Comparison of ENCODE assay signal across 9 mouse cellular contexts in genomic region chr8:117053135-117054079, GRCm38 (mm10). TPM values are rescaled to one million over a fixed set of nuclear protein-coding genes. Genes with fewer than 3 reads are reported as not detected.
A peak's percentile ranks its signal among the peaks of the same experiment; 100 is the strongest.
DNase-seq lines count a peak whose midpoint lies in the region; ATAC-seq and TF ChIP-seq lines count a peak whose summit lies in the region.
"Had no signal": no experiment of that assay in that cellular context is flagged by ENCODE, and none has a peak within 500 bp of the region (broad histone marks: within the 10 kb centered on the region; RNA-seq: fewer than 3 reads in every experiment).

No protein-coding gene starts in this region.

- no peaks in the 10 kb centered on the region for H3K9me3 ChIP-seq in intestine, embryonic 14.5 days (ENCODE audit: control insufficient read depth, low read length)
- H3K9me3 ChIP-seq: heart, embryonic 15.5 days had no signal

- H3K9ac ChIP-seq in intestine, embryonic 14.5 days (ENCODE audit: low read length) = no peak overlapping the region
- H3K9ac ChIP-seq: heart, embryonic 15.5 days had no signal

- DNase-seq in frontal cortex, postnatal 10 days (ENCODE audit: low spot score in 2 of 2) = no peak
- no peak for DNase-seq in testis, postnatal 14 days (ENCODE audit: low spot score)
- peak; percentile 57 for DNase-seq in intestine, embryonic 14.5 days (ENCODE audit: low spot score)
- DNase-seq in splenic B cell, adult 2 months (ENCODE audit: low read depth, low spot score) = peak; percentile 63
- DNase-seq in left cerebral cortex, adult 8-10 months (ENCODE audit: low spot score in 2 of 2) = no peak
- DNase-seq in urinary bladder, adult 18-20 months (ENCODE audit: low spot score in 2 of 2) = no peak

- no peak overlapping the region for H3K4me2 ChIP-seq in intestine, embryonic 14.5 days (ENCODE audit: low read length)
- H3K4me2 ChIP-seq: heart, embryonic 15.5 days had no signal

- no peak overlapping the region for H3K27ac ChIP-seq in testis, adult 2 months (ENCODE audit: control insufficient read depth, insufficient read depth, low read depth, low read length)
- H3K27ac ChIP-seq in intestine, embryonic 14.5 days (ENCODE audit: low read depth) = no peak overlapping the region
- H3K27ac ChIP-seq: heart, embryonic 15.5 days had no signal

- TF ChIP-seq POLR2A in testis, adult 2 months (IDR thresholded peaks at IDR 0.05; ENCODE audit: control insufficient read depth, low read depth, low read length) = no peak

- 0 out of 2 replicates have a peak, but pooled peaks have one; percentile 55 for ATAC-seq in frontal cortex, adult (ENCODE audit: low TSS enrichment)
- ATAC-seq in intestine, embryonic 14.5 days (replicated peaks; ENCODE audit: low FRiP score, low TSS enrichment, low read depth) = no peak; the same call in 1 of the 2 replicates

- no peak overlapping the region for H3K4me3 ChIP-seq in testis, adult 2 months (ENCODE audit: control insufficient read depth, low read depth, low read length)
- H3K4me3 ChIP-seq in intestine, embryonic 14.5 days (ENCODE audit: low read depth, low read length) = no peak overlapping the region
- H3K4me3 ChIP-seq: heart, embryonic 15.5 days had no signal

- H3K27me3 ChIP-seq in testis, adult 2 months (ENCODE audit: control insufficient read depth, insufficient read depth, low read length) = no peaks in the 10 kb centered on the region
- no peaks in the 10 kb centered on the region for H3K27me3 ChIP-seq in intestine, embryonic 14.5 days (replicated peaks; ENCODE audit: control insufficient read depth, insufficient read depth, low read length)
- no peaks in the 10 kb centered on the region for H3K27me3 ChIP-seq in splenic B cell, adult 2 months (ENCODE audit: control insufficient read depth, insufficient read depth, low read length, poor library complexity, severe bottlenecking)
- H3K27me3 ChIP-seq: heart, embryonic 15.5 days had no signal

- no peaks in the 10 kb centered on the region for H3K4me1 ChIP-seq in testis, adult 2 months (ENCODE audit: control insufficient read depth, insufficient read depth, low read length)
- H3K4me1 ChIP-seq in intestine, embryonic 14.5 days (replicated peaks; ENCODE audit: control insufficient read depth, insufficient read depth, low read length) = no peaks in the 10 kb centered on the region

- no peaks in the 10 kb centered on the region for H3K36me3 ChIP-seq in testis, adult 2 months (ENCODE audit: control insufficient read depth, insufficient read depth, low read length)
- H3K36me3 ChIP-seq in intestine, embryonic 14.5 days (ENCODE audit: control insufficient read depth, insufficient read depth, low read length) = no peaks in the 10 kb centered on the region
- H3K36me3 ChIP-seq in splenic B cell, adult 2 months (ENCODE audit: control insufficient read depth, insufficient read depth, low read length, poor library complexity, severe bottlenecking) = no peaks in the 10 kb centered on the region
- H3K36me3 ChIP-seq: heart, embryonic 15.5 days had no signal

- TF ChIP-seq CTCF in testis, adult 2 months (IDR thresholded peaks at IDR 0.05; ENCODE audit: control insufficient read depth, insufficient read depth, insufficient replicate concordance, low read depth, low read length) = peak; percentile 29; the same call in 1 of the 2 replicates

- WGBS in intestine, embryonic 14.5 days = 67% methylated on average over 12 of the region's 12 CpGs

RNA-seq across cellular contexts. Expression of gene Pkd1l2, which starts 28.8 kb away (rescaled TPM):
- 2.9 and 3.1 TPM in 2 replicates for polyA plus RNA-seq in testis, adult 2 months (2012; rRNA removed)
- not detected in 2 replicates for polyA plus RNA-seq in intestine, embryonic 14.5 days (2014; fragmentation: Nextera tagmentation; extraction: Ambion mirVana)
- under 1 TPM; 0.07 to 0.23 (median 0.09) TPM for total RNA-seq in left cerebral cortex, adult 8-10 months (2022)

RNA-seq across cellular contexts. Expression of gene Bco1, which starts 42.2 kb away (rescaled TPM):
- polyA plus RNA-seq in testis, adult 2 months (2012; rRNA removed) = 31.9 and 38.7 TPM in 2 replicates
- polyA plus RNA-seq in intestine, embryonic 14.5 days (2014; fragmentation: Nextera tagmentation; extraction: Ambion mirVana) = 0.97 and 1.4 TPM in 2 replicates
- total RNA-seq in left cerebral cortex, adult 8-10 months (2022) = not detected
- polyA plus RNA-seq: heart, embryonic 15.5 days had no signal

Comparison
In these comparisons a context has a peak if more than half of its experiments do, and no peak if none do; other contexts are left out.
1. DNase-seq: peak in intestine, embryonic 14.5 days (single experiment) and splenic B cell, adult 2 months (single experiment); none in frontal cortex, postnatal 10 days (0 of 2), testis, postnatal 14 days (single experiment), left cerebral cortex, adult 8-10 months (0 of 2) and urinary bladder, adult 18-20 months (0 of 2).
2. RNA of gene Bco1, which starts 42.2 kb away (polyA plus RNA-seq): 31.9 to 38.7 TPM in testis, adult 2 months; 0.97 to 1.4 TPM in intestine, embryonic 14.5 days; every median in the first group is over 10 times any median in the second.